In the genomic region with DNA sequence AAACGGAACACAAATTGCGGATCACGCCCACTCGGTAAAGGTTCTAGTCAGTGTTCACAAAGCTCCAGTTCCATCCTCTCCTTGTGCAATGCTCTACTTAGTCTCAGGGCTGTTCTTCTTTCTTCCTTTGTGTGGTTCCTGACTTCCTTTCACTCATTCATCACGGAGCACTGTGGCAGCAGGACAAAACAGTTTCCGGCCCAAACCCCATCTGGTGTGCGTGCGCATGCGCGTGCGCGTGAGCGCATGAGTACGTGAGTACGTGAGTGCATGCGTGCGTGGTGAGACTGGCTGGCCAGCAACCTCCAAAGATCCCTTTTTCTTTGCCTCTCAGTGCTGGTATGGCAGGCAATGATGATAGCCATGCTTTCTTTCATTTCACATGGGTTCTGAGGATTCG, we compare ENCODE assay signal across 21 mouse cellular contexts.
DNase-seq lines count a peak whose midpoint lies in the region; ATAC-seq lines count a peak whose summit lies in the region.
"Had no signal": no experiment of that assay in that cellular context is flagged by ENCODE, and none has a peak within 500 bp of the region (broad histone marks: within the 10 kb centered on the region; RNA-seq: fewer than 3 reads in every experiment).

No protein-coding gene starts in this region.

- DNase-seq in CD4-positive, CD25-positive, alpha-beta regulatory T cell, adult 2 months (ENCODE audit: low read depth, low spot score): peak; percentile 20
- DNase-seq in thymus, postnatal 36 days: peak; percentile 5 to 8
- DNase-seq in thymus, postnatal 25 days: no peak
- DNase-seq in spleen, adult 18-20 months: no peak
- DNase-seq in left cerebral cortex, postnatal 14 days (ENCODE audit: low spot score in 2 of 2): no peak
- DNase-seq in urinary bladder, postnatal 25 days (ENCODE audit: low spot score): no peak
- DNase-seq: adrenal gland, adult 8-10 months; cerebellum, adult 8-10 months; cerebellum, postnatal 25 days; gastrocnemius, postnatal 25 days; heart, adult 18-20 months; heart, postnatal 36 days; kidney, postnatal 14 days; liver, postnatal 0 days; lung, postnatal 4 days; right cerebral cortex, adult 18-20 months had no signal

- intact Hi-C loops in left cerebral cortex, postnatal 14 days (cut with DNase I): no loop called here

- no peak for ATAC-seq in CD4-positive, CD25-positive, alpha-beta regulatory T cell, adult 4 months
- peak; percentile 59 to 84 for ATAC-seq in hematopoietic stem cell, adult 5-6 weeks (replicated peaks in 1 of 2; ENCODE audit: insufficient read depth in 1 of 2, low FRiP score in 2 of 2, low TSS enrichment in 1 of 2, low read depth in 1 of 2, poor library complexity in 2 of 2, severe bottlenecking in 2 of 2)
- ATAC-seq: activated CD4-positive, CD25-positive, alpha-beta regulatory T cell, adult 4 months; intestine, postnatal 0 days; liver, postnatal 0 days; lung, postnatal 0 days had no signal

Comparison
In these comparisons a context has a peak if more than half of its experiments do, and no peak if none do; other contexts are left out.
1. DNase-seq: peak in CD4-positive, CD25-positive, alpha-beta regulatory T cell, adult 2 months (single experiment) and thymus, postnatal 36 days (2 of 2); none in thymus, postnatal 25 days (single experiment), spleen, adult 18-20 months (0 of 2), left cerebral cortex, postnatal 14 days (0 of 2) and urinary bladder, postnatal 25 days (single experiment).